Mouse (Mus musculus): ENCODE data around the gene Irf2bp2. TPM values are rescaled to one million over a fixed set of nuclear protein-coding genes. Genes with fewer than 3 reads are reported as not detected.
A peak's percentile ranks its signal among the peaks of the same experiment; 100 is the strongest.

Irf2bp2 gene
- polyA plus RNA-seq, 1 experiment from 2014 or later, result 20.3 TPM

DNA sequence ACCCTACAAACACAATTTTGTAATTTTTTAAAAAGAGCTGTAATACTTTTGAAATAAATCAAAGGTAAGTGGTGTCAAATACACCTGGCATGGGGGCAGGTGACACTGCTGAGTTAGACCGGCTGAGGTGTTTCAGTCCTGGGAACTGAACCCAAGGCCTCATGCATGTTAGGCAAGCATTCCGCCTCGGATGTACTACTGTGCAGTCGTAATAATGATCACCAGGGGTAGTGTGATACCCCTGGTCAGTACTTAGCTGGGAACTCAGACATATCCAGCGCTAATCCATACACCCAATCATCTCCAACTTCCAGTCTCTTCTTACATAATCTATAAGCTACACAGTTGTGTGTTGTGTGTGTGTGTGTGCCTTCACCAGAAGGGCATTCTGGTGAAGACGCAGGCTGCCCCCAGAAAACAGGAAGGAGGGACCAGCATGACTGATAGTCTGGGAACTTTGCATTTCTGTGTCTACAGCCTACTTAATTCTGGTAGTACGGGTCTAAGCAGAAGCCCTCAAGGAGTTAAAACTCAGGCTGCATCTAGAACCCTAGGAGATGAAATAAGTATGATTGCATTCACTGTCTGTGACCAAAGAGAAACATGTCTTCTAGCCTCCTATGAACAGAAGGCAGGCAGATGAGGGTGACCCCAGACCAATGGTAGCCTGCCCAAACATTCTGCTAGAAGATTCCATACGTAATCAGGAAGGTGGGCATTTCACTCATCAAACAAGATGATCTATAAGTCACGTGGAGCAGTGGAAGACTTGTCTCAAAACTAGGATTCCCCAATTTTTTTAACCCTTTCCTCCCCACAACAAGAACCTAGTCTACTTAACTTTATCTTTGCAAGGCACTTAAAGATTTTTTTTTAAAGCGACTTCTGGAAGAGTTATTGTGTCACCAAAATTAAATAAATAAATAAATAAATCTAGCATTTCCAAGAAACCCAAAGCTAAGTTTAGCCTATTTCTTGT lies 6.9 kb downstream of the Irf2bp2 start:
- DNase-seq (ENCODE audit: low spot score), result no peak

DNA sequence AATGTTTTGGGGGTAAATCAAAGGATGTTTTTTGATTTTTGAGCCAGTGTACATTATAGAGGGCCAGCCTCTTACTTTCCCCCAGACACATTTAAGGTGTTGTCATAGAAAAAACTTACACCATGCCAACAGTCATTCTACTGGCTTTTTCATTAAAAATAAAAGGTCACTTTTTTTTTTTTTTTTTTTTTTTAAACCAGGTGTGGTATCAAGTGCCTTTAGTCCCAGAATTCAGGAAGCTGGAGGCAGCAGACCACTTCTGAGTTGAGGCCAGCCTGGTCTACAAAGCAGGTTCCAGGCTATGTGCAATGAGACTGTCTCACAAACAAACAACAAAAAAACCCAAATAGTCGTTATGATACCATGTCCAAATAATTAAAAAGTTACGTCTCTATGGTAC lies 7.7 kb downstream of the Irf2bp2 start:
- DNase-seq (ENCODE audit: low spot score), result no peak

DNA sequence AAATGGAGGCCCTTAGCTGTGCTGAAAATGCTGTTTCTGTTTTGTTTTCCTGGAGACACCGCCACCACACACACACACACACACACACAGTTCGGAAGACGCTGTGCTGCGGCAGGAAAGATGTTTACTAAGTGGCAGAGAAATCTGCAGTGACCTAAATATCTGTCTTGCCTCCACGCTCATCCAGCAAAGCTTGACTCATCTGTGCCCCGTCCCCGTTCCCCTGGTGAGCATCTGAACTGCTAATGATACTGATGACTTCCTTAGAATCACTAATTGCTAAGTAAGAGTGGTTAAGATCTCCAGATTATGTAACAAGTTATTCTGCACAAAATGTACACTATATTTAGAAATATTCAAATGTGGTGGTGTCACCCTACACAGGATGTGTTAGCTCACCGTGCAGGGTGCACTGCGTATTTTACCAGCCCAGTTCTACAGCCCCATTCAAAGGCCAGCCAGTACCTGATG lies 8.2 kb downstream of the Irf2bp2 start:
- peak; percentile 70 for DNase-seq (ENCODE audit: low spot score)

DNA sequence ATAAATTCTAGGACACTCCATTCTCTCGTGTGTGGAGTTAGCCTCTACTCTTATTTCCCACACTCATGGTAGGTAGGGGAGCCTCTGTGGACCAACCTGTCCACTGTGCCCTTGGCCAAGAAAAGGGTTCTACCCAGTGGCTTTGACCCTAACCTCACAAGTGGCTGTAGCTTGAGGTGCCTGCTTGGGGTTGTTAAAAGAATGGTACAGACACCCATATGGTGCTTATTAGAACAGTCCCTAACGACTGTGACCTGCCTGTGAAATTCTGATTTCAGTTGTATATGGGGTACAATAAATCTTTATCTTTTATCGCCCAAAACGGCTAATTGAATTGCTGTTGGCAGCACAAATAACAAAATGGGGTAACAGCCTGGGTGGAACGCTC lies 8.9 kb downstream of the Irf2bp2 start:
- no peak for DNase-seq (ENCODE audit: low spot score)

DNA sequence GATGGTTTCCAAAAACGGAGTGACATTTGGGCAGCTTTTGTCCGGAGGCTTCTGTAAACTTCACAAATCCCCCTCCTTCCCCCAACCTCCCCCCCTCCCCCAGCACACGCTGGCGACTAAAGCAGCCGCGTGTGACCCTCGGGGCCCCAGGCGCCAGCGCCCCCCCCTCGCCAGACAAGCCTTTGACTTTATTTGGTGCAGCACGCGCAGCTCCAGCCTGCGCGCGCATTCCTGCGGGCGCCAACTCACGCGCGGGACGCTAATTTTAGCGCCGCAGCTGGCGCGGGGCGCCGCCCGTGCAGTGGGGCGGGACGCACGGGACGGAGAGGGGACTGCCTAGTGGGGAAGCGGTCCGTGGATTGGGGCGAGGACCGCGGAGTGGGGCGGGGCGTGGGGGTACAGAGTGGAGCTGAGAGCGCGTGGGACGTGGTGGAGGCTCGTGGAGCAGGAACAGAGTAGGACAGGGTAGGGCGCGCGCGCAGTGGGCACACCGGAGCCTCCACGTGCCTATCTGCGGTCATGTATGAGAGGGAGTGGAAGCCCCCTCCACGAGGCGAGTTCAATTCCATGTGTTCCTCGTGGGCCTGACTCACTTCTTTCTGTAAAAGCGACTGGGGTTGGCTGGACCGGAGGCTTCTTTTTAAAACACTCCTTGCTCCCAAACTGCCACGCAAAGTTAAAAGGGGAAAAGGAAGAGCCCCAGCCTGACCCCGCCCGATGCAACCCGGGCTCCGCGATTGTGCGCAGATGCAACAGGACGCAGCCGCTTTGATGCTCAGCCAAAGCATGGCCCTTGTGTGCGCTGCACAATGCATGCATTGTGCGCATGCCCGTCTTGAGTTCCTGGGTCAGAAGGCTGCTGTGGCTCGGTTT lies 9.6 kb downstream of the Irf2bp2 start:
- DNase-seq (ENCODE audit: low spot score), result peak; percentile 88

DNA sequence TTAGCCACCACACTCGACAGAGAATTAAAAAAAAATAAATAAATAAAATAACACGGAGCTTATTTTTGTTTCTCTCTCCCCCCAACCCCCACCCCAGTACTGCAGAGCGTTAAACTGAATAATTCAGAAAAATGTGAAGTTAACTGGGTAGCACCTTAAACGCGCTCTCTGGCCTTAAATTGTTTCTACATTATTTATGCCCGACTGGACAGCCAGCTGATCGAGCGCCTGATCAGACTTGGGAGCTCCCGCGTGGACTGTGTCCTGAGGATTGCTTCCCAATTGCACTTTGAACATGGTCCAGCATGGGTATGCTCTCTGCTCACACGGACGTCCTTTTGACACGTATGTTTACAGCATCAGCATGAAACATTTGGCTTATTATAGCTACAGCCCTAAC lies 10.3 kb downstream of the Irf2bp2 start:
- DNase-seq (ENCODE audit: low spot score), result no peak

DNA sequence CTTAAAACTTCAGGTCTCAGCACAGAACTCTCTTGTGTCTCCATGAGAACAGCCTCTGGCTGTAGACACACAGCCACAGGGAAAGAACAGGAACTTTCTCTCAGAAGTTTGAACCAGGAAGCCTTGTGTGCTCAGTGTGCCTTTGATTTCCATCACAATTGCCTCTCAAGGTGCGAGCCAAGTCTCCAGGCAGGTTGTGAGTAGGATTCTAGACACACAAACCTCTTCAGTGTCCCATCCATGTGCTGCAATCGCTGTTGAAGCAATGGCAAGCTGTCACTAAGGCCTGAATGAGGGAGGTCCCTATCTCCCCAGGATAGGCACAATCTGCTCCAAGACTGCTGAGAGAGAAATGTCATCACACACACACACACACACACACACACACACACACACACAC lies 10.8 kb downstream of the Irf2bp2 start:
- DNase-seq (ENCODE audit: low spot score), result no peak

DNA sequence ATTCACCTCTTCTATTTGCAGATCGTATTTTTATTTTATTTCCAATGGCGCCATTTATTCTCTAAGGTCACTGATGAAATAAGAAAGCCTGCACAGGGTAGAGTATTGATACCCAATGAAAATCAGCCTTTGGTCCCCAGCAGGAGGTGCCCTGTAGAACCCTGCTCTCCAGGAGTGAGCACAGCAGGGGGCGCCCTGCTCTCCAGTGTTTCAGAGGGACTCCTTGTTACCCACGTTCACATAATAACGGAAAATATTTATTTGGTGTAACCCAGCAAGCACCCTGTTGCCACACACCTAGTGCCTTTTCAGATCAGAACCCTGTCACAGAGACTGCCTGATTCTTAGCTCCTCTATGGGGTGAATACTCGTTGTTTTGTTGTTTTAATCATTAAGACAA lies 11.3 kb downstream of the Irf2bp2 start:
- DNase-seq (ENCODE audit: low spot score), result peak; percentile 81

DNA sequence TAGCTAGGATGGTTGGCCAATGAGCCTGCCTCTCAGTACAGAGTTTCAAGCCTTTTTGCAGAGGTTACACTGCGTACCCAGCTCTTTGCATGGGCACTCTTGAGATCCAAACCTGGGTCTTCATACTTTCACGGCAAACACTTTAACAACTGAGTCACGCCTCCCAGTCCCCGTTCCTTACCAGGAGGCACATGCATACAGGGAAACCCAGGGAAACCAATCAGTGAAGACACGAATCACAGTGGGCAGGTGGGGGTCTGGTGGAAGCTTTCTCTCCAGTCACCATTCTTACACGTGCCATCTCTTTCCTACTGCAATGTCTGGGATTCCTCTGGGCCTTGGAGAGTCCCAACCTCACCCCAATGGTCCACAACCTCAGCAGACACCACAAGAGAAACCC lies 12.1 kb downstream of the Irf2bp2 start:
- DNase-seq (ENCODE audit: low spot score), result no peak

DNA sequence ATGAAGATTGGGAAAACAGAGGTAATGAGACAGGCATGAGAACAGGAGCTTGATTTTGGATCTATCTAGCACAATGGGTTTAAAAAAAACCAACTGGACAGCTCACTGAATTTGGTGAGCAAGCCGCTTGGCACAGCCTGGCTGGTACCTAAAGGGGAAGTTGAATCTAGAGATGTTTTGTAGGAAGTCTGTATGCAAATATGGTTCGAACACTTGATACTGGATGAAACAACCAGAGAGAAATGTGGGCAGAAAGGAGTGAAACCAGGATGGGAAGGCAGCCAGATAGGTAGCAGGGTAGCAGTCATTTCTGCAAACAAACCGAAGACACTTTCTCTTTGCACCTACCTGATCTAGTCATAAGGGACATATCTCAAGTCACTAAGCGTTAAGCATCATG lies 13.0 kb downstream of the Irf2bp2 start:
- DNase-seq (ENCODE audit: low spot score), result no peak

DNA sequence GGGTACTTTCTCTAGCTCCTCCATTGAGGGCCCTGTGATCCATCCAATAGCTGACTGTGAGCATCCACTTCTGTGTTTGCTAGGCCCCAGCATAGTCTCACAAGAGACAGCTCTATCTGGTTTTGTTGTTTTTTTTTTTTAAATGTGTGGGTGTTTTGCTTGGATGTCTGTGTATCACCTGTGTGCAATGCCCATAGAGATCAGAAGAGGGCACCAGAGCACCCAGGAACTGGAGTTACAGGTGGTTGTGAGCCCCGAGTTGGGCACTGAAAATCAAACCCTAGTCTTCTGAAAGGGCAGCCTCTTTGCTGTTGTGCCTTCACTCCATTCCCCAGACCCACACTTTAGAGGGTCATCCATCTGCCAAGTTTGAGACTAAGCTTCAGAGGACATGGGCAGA lies 13.7 kb downstream of the Irf2bp2 start:
- DNase-seq (ENCODE audit: low spot score), result no peak

DNA sequence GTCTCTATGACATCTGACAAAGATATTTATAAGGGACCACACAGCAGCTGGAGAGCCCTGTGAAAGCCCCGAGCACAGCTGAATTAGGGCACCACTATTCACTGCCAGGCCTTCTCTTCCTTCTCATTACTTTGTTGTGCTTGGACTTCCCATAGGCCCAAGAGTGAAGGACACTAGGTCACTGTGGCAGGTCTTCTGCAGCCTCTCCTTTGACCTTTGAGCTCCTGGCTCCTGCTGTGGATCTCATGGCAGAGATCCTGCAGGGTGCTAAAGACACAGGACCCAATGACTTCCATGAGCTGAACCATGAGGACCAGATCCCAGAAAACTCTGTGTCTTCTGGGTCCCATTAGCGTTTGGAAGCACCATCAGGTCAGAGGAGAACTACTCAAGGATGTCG lies 15.1 kb downstream of the Irf2bp2 start:
- no peak for DNase-seq (ENCODE audit: low spot score)

DNA sequence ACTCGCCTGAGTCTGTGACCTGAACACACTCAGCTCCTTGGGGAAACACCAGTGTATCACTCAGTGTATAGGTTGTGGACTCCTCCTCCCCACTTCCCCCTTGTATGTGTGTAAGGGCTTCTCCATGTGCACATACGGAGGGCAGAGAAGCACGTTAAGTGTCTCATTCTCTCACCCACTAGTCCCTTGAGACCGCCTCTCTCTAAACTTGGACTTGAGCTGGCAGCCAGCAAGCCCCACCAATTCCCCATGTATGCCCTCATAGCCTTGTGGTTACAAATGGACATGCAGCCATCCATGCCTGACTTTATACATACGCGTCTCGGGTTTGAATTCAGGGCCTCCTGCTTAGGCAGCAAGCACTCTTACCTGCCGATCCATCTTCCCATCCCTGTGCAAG lies 16.9 kb downstream of the Irf2bp2 start:
- DNase-seq (ENCODE audit: low spot score), result no peak

DNA sequence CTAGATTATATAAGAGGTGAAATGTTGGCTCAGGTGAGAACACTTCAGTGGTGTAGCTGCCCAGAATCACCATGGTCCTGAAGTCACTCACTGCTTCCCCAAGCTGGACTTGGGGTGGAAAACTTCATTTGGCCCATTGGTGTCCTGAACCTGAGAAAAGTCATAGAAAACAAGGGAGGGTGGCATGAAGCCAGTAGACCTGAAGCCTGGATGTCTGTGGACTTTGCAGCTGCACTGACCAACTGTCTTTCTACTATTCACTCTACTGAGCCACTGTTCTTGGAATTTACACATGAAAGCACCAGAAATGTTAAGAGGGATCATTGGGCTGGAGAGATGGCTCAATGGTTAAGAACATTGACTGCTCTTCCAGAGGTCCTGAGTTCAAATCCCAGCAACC lies 17.7 kb downstream of the Irf2bp2 start:
- DNase-seq (ENCODE audit: low spot score), result no peak

DNA sequence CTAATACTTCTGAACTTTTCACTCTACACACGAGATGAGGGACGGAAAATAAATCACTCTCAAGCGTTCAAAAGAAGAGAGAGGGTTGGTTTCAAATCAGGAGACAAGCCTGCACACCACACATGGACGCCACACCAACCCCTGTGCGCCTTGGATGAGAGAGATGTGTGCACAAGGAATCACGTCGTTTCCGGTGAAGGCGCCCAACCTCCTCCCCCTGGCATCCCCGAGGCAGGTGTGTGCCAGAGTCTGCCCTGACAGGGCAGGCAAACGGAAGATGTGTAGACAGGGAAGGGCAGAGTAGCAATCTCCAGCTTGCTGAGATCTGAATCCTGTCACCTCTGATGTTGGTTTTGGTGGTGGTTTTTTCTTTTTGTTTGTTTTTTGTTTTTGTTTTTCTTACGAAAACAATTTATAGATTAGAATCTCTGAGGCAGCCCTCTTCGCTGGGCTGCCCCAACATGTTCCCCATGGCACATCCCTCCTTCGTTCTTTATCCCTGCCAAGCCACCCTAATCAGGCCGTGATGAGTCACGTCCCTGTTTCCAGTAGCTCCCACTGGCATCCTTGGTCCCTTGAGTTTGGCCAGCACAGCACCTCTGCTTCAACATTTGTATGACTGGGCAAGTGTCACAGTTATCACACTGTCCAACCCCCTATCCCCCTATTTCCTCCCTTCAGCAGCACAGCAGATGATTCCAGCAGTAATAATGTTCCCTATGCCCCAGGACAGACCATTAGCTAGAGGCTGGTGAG lies 18.7 kb downstream of the Irf2bp2 start:
- no peak for DNase-seq (ENCODE audit: low spot score)

DNA sequence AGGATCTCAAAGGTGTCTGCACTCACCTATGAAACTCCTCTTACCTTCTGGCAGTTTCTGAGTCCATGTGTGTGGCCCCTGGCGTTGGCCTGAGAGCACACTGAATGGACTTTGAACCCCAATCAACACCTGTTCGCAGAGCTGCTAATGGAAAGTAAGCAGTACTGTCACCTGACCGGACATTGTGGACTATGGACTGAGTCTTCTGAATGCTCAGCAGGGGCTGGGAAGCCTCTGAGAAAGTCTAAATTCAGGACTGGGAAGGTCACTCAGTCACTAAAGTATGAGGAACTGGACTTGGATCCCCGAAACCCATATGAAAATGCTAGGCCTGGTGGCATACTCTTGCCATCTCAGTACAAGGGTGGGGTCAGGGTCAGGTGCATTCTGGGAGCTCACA lies 19.9 kb downstream of the Irf2bp2 start:
- DNase-seq (ENCODE audit: low spot score), result no peak

DNA sequence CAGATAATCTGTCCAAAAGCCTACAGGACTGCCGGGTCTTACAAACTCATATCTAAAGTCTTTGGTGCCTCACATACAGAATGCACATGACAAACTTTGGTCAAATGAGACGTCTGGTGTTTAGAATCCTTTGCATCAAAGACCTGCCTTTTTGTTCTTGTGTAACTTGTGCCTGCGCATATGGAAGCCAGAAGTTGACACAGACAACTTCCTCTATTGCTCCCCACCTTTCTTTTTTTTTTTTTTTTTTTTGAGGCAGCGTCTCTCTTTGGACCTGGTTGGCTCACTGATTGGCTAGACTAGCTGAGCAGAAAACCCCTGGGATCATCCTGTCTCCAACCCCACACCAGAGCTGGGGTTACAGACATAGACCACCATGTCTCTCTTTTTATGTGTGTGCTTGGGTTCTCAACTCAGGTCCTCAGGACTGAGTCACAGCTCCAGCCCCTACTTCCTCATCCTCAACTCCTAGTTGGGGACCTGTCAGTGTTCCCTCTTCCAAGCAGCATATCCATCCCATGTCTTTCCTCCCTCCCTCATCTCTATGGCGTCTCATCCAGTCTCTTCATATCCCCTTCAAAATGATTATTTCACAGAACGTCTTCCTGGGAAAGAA lies 20.6 kb downstream of the Irf2bp2 start:
- DNase-seq (ENCODE audit: low spot score), result no peak

DNA sequence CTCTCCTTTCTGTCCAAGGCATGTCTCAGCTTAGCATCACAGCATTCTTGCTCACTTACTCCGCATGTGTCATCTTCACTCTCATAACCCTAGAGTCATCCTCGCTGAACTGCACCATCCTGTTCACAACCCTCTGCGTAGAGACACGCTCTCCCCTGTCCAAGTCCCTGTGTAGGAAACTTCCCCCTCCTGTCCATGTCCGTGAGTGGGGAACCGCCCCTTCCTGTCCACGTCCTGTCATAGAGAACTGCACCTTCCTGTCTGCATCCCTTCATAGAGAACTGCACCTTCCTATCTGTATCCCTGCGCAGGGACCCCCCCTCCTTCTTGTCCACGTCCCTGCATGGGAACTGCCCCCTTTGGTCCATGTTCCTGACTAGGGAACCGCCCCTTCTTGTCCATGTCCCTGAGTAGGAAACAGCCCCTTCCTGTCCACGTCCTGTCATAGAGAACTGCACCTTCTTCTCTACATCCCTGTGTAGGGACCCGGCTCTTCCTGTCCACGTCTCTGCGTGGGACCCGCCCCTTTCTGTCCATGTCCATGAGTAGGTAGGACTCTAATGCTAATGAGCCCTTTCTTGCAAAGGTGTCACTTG lies 22.6 kb downstream of the Irf2bp2 start:
- no peak for DNase-seq (ENCODE audit: low spot score)

DNA sequence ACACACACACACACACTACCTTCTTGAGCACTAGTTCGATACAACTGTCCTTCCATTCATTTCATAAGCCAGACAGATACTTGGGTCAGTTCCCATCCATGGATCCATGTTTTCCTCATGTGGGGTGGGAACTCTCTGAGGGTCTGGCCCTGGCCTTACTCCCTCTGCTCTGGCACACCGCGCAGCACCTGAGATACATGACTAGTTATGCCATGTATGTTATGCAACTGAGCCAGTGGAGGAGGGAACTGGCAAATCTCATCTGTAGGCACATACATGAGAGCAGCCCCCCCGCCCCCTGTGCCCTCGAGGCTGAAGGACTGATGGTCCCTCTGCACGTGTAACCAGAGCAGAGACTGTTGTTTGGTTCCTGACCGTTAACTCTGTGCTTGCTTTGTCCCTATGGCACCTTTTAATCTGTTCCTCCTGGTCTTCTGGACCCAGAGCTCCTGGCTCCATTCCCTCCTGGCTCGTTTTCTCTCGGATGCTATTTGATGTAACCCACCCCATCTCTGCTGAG lies 23.2 kb downstream of the Irf2bp2 start:
- no peak for DNase-seq (ENCODE audit: low spot score)

DNA sequence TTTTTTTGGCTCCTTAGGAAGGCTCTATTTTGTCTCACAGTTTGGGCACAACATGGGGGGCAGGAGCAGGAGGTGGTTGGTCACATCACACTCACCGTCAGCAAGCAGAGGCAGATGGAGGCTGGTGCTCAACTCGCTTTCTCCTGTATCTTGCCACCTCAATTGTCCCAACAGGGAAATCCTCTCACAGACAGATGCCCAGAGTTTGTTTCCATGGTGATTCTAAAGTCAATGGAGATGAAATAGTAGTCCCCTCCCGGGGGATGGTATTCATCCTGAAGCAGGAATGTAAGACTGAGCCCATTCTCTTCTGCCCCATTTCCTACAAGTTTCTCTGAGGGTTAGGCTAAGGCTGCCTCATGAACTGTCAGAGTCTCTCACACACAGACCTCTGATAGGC lies 23.7 kb downstream of the Irf2bp2 start:
- no peak for DNase-seq (ENCODE audit: low spot score)

Measured in thymus, postnatal 0 days (tissue).